In the genomic region with DNA sequence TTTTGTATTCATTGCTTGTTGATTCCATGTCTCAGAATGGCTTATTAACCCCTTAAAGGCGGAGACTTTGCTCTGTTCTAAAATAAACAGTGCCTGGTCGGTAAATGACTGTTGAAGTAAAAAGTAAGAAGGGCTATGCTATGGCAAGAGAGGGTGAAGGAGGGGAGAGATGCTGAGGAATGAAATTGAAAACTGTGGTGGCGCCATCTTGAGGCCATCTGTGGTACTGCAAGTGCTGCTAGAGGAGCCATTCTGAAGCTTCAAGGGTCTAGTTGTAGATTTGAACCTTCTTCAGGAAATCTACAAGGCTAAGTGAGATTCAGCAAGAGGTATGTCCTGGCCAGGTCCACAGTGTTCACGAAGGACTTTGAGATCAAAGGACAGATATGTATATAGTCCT, we compare ENCODE assay signal across 8 mouse cellular contexts. TPM values are rescaled to one million over a fixed set of nuclear protein-coding genes. Genes with fewer than 3 reads are reported as not detected.
DNase-seq lines count a peak whose midpoint lies in the region; ATAC-seq and TF ChIP-seq lines count a peak whose summit lies in the region.

No protein-coding gene starts in this region.

- 13% methylated on average over 4 of the region's 4 CpGs for WGBS in kidney, adult 2 months
- 5% methylated on average over 4 of the region's 4 CpGs for WGBS in neural tube, embryonic 11.5 days

- no peaks in the 10 kb centered on the region for H3K27me3 ChIP-seq in kidney, adult 2 months (replicated peaks; ENCODE audit: control insufficient read depth, insufficient read depth, low read length)
- H3K27me3 ChIP-seq in neural tube, embryonic 11.5 days (ENCODE audit: control insufficient read depth, insufficient read depth, low read length): no peaks in the 10 kb centered on the region

- no peaks in the 10 kb centered on the region for H3K4me1 ChIP-seq in kidney, adult 2 months (ENCODE audit: control insufficient read depth, insufficient read depth, low read length)
- peaks cover 3% of the 10 kb centered on the region; the same call in 1 of the 2 replicates for H3K4me1 ChIP-seq in neural tube, embryonic 11.5 days (ENCODE audit: control insufficient read depth, insufficient read depth, low read length)

- no peak overlapping the region for H3K4me3 ChIP-seq in kidney, adult 2 months (ENCODE audit: insufficient read depth, low read depth, low read length)
- no peak overlapping the region for H3K4me3 ChIP-seq in neural tube, embryonic 11.5 days (ENCODE audit: low read depth, low read length)

- H3K4me2 ChIP-seq in neural tube, embryonic 11.5 days (ENCODE audit: low read depth): no peak overlapping the region

- no peaks in the 10 kb centered on the region for H3K36me3 ChIP-seq in kidney, adult 2 months (ENCODE audit: control insufficient read depth, insufficient read depth, low read length)
- H3K36me3 ChIP-seq in neural tube, embryonic 11.5 days (ENCODE audit: control insufficient read depth, insufficient read depth, low read length): no peaks in the 10 kb centered on the region

- intact Hi-C loops in left cerebral cortex, postnatal 14 days (cut with DNase I): no loop called here

- TF ChIP-seq POLR2A in kidney, adult 2 months (IDR thresholded peaks at IDR 0.05; ENCODE audit: low read depth, low read length): no peak

- H3K9ac ChIP-seq in neural tube, embryonic 11.5 days (ENCODE audit: low read length): no peak overlapping the region

- peak; percentile 58 for DNase-seq in kidney, adult 2 months
- no peak for DNase-seq in kidney, adult 11 months
- peak; percentile 22 for DNase-seq in MEL-GATA-1-ER (ENCODE audit: extremely low read depth, low read depth)
- peak; percentile 73 for DNase-seq in cerebellum, adult 11-12 months
- DNase-seq in frontal cortex, postnatal 36 days (ENCODE audit: low spot score in 2 of 2): peak; percentile 76 to 85
- peak; percentile 74 to 82 for DNase-seq in left cerebral cortex, postnatal 14 days (ENCODE audit: low spot score in 2 of 2)
- peak; percentile 73 for DNase-seq in neural tube, embryonic 11.5 days (ENCODE audit: low spot score)

- no peak for ATAC-seq in neural tube, embryonic 11.5 days (ENCODE audit: insufficient read depth, low FRiP score, low TSS enrichment)
- ATAC-seq in monocyte, adult 5-6 weeks (replicated peaks; ENCODE audit: insufficient number of reproducible peaks, low FRiP score, low TSS enrichment, poor library complexity, severe bottlenecking): no peak

- H3K9me3 ChIP-seq in neural tube, embryonic 11.5 days (ENCODE audit: control insufficient read depth, low read length): no peaks in the 10 kb centered on the region

- no peak overlapping the region for H3K27ac ChIP-seq in kidney, adult 2 months (ENCODE audit: insufficient read depth, low read depth, low read length)
- H3K27ac ChIP-seq in neural tube, embryonic 11.5 days (ENCODE audit: low read depth, low read length): no peak overlapping the region

- peak; percentile 86 for TF ChIP-seq CTCF in kidney, adult 2 months (conservative IDR thresholded peaks at IDR 0.05; ENCODE audit: insufficient read depth, insufficient read length, low read depth, low read length)

RNA-seq across cellular contexts. Expression of a gene that starts 30.9 kb away (rescaled TPM):
- polyA plus RNA-seq in kidney, adult 2 months (2012; rRNA removed): 18.0 and 19.5 TPM in 2 replicates
- total RNA-seq in left cerebral cortex, postnatal 14 days (2021): 100 to 1,000 TPM; 237 to 253 TPM
- 2.7 and 3.0 TPM in 2 replicates for polyA plus RNA-seq in neural tube, embryonic 11.5 days (2014; fragmentation: Nextera tagmentation; extraction: Ambion mirVana)
- not detected in 3 replicates for total RNA-seq in monocyte, adult 5-6 weeks (2017)

RNA-seq across cellular contexts. Expression of a gene that starts 37.8 kb away (rescaled TPM):
- 0.58 and 0.74 TPM in 2 replicates for polyA plus RNA-seq in kidney, adult 2 months (2012; rRNA removed)
- 1 to 10 TPM; 1.2 to 1.3 TPM for total RNA-seq in left cerebral cortex, postnatal 14 days (2021)
- 0.40 TPM in 1 of 2 replicates, not detected in the other for polyA plus RNA-seq in neural tube, embryonic 11.5 days (2014; fragmentation: Nextera tagmentation; extraction: Ambion mirVana)
- total RNA-seq in monocyte, adult 5-6 weeks (2017): 0.85 TPM in 1 of 3 replicates, not detected in the others

RNA-seq across cellular contexts. Expression of a gene that starts 53.1 kb away (rescaled TPM):
- polyA plus RNA-seq in kidney, adult 2 months (2012; rRNA removed): 26.0 and 30.0 TPM in 2 replicates
- total RNA-seq in left cerebral cortex, postnatal 14 days (2021): 10 to 100 TPM; 27.7 to 31.2 TPM
- polyA plus RNA-seq in neural tube, embryonic 11.5 days (2014; fragmentation: Nextera tagmentation; extraction: Ambion mirVana): 10.3 and 10.8 TPM in 2 replicates
- 11.2 to 12.6 TPM (median 11.7 TPM) in 3 replicates for total RNA-seq in monocyte, adult 5-6 weeks (2017)

Comparison
In these comparisons a context has a peak if more than half of its experiments do, and no peak if none do; other contexts are left out.
1. RNA of a gene that starts 30.9 kb away (total RNA-seq): 237 to 253 TPM in left cerebral cortex, postnatal 14 days; not detected in monocyte, adult 5-6 weeks; every median in the first group is over 100 times any median in the second.